Mouse (Mus musculus) hindbrain, embryonic 11.5 days (tissue): ENCODE data around the gene Bhlhe41. TPM values are rescaled to one million over a fixed set of nuclear protein-coding genes. Genes with fewer than 3 reads are reported as not detected.
A peak's percentile ranks its signal among the peaks of the same experiment; 100 is the strongest.

Experiments used
- ATAC-seq: fragments of 200-750 bp; cut with Nextera tagmentation; 2 replicates; pipeline ENCODE4 v1.8.0; 2017; ENCODE audit warnings: mild to moderate bottlenecking, moderate TSS enrichment, moderate library complexity; ENCODE audit not compliant: low FRiP score
- DNase-seq: peaks from one replicate; pipeline ENCODE4 v3.0.0-alpha.2; 2015; ENCODE audit warnings: low spot score
- H3K27ac ChIP-seq: fragments of 300-500 bp; sonication (generic); 2 replicates; pipeline ENCODE4 v1.5.1; 2014; ENCODE audit warnings: mild to moderate bottlenecking, low read depth, low read length
- H3K27me3 ChIP-seq: fragments of 300-500 bp; sonication (generic); 2 replicates; pipeline ENCODE4 v1.6.1; 2014; ENCODE audit warnings: mild to moderate bottlenecking, low read length, moderate library complexity, mixed read lengths; ENCODE audit not compliant: control insufficient read depth, insufficient read depth
- H3K36me3 ChIP-seq: fragments of 300-500 bp; sonication (generic); 2 replicates; pipeline ENCODE4 v1.6.1; 2014; ENCODE audit warnings: mild to moderate bottlenecking, low read length, moderate library complexity, mixed read lengths; ENCODE audit not compliant: control insufficient read depth, insufficient read depth
- H3K4me1 ChIP-seq: fragments of 300-500 bp; sonication (generic); replicated peaks from 2 replicates; pipeline ENCODE4 v1.6.1; 2014; ENCODE audit warnings: low read length, mixed read lengths; ENCODE audit not compliant: control insufficient read depth, insufficient read depth
- H3K4me2 ChIP-seq: fragments of 300-500 bp; sonication (generic); replicated peaks from 2 replicates; pipeline ENCODE4 v1.6.1; 2014; ENCODE audit warnings: mild to moderate bottlenecking, low read depth, low read length
- H3K4me3 ChIP-seq: fragments of 300-500 bp; sonication (generic); 2 replicates; pipeline ENCODE4 v1.5.1; 2014; ENCODE audit warnings: low read depth, low read length
- H3K9ac ChIP-seq: fragments of 300-500 bp; sonication (generic); 2 replicates; pipeline ENCODE4 v1.6.1; 2014; ENCODE audit warnings: low read depth, low read length
- H3K9me3 ChIP-seq: fragments of 300-500 bp; sonication (generic); 2 replicates; pipeline ENCODE4 v1.6.1; 2016; ENCODE audit warnings: low read length; ENCODE audit not compliant: control insufficient read depth
- WGBS: fragments of 180-500 bp; shearing (Covaris S2); extraction: QIAGEN DNeasy Blood & Tissue Kit; methylation state at CpG from one replicate; pipeline ENCODE4 v1.1.7; 2014; 5-methylcytosine and 5-hydroxymethylcytosine counted together
- polyA plus RNA-seq: library from polyadenylated mRNA; unstranded; fragments of >200 nt; fragmentation: Nextera tagmentation; extraction: Ambion mirVana; gene quantifications from 2 replicates; pipeline ENCODE4 v1.2.1, GENCODE M21; 2014

Bhlhe41 gene
- polyA plus RNA-seq, 1 experiment from 2014 or later, result 1.8 TPM

GRCm38 (mm10) chr6:145815200-145815599 lies 50.2 kb downstream of the Bhlhe41 start:
- Histone ChIP-seq H3K4me2 (no peak overlapping the region), H3K9me3 (no peaks in the 10 kb centered on the region), H3K4me3 (no peak overlapping the region), H3K36me3 (no peaks in the 10 kb centered on the region), H3K27me3 (no peaks in the 10 kb centered on the region), H3K27ac (no peak overlapping the region), H3K4me1 (no peaks in the 10 kb centered on the region), H3K9ac (no peak overlapping the region)
- DNase-seq, result peak; percentile 42
- no peak for ATAC-seq
- WGBS, result 32% methylated on average over 15 of the region's 15 CpGs

- Histone ChIP-seq H3K27ac (no peak overlapping the region), H3K4me2 (no peak overlapping the region), H3K9me3 (no peaks in the 10 kb centered on the region), H3K36me3 (no peaks in the 10 kb centered on the region), H3K4me1 (no peaks in the 10 kb centered on the region), H3K9ac (no peak overlapping the region), H3K27me3 (no peaks in the 10 kb centered on the region), H3K4me3 (no peak overlapping the region)
- DNase-seq (no peak), ATAC-seq (no peak)
- WGBS, result 89% methylated on average over 1 of the region's 1 CpGs
Measured at GRCm38 (mm10) chr6:145811174-145811573, 54.2 kb downstream of the Bhlhe41 start.

GRCm38 (mm10) chr6:145810015-145810414 lies 55.3 kb downstream of the Bhlhe41 start:
- H3K4me2 ChIP-seq, result no peak overlapping the region
- H3K9ac ChIP-seq, result no peak overlapping the region
- no peak overlapping the region for H3K27ac ChIP-seq
- no peaks in the 10 kb centered on the region for H3K4me1 ChIP-seq
- DNase-seq (no peak), ATAC-seq (no peak)
- H3K27me3 ChIP-seq, result no peaks in the 10 kb centered on the region
- no peak overlapping the region for H3K4me3 ChIP-seq
- WGBS, result 88% methylated on average over 6 of the region's 6 CpGs
- H3K36me3 ChIP-seq, result no peaks in the 10 kb centered on the region
- no peaks in the 10 kb centered on the region for H3K9me3 ChIP-seq

GRCm38 (mm10) chr6:145809566-145809965 lies 55.8 kb downstream of the Bhlhe41 start:
- Histone ChIP-seq H3K4me1 (no peaks in the 10 kb centered on the region), H3K4me2 (no peak overlapping the region), H3K9ac (no peak overlapping the region), H3K27ac (no peak overlapping the region), H3K36me3 (no peaks in the 10 kb centered on the region), H3K9me3 (no peaks in the 10 kb centered on the region), H3K4me3 (no peak overlapping the region), H3K27me3 (no peaks in the 10 kb centered on the region)
- DNase-seq (no peak), ATAC-seq (no peak)
- 84% methylated on average over 7 of the region's 7 CpGs for WGBS

Other genes with a start within 250 kb of the Bhlhe41 start
- gene Tuba3b, start 249.8 kb downstream of the Bhlhe41 start, polyA plus RNA-seq, result not detected in 2 replicates
- 4.2 and 7.0 TPM in 2 replicates for gene Rassf8, start 118.8 kb downstream of the Bhlhe41 start, polyA plus RNA-seq
- 2.3 and 2.9 TPM in 2 replicates for gene Sspn, start 66.1 kb upstream of the Bhlhe41 start, polyA plus RNA-seq